Mouse (Mus musculus) c-Kit-positive CD71-positive TER-119-negative erythroid progenitor cells, embryonic 14.5 days (primary cell): ENCODE data around the gene Pdzd2.

ENCODE experiments used
- DNase-seq: peaks from one replicate; pipeline ENCODE4 v3.0.0-alpha.2; 2013; ENCODE audit warnings: low read depth

The Pdzd2 gene

GRCm38 (mm10) chr15:12739277-12740247, at the start of gene Pdzd2:
Pdzd2 (minus strand) TSS chr15:12739924.
- DNase-seq = peak; percentile 55

GRCm38 (mm10) chr15:12789406-12789867, 49.7 kb upstream of the Pdzd2 start:
- DNase-seq = no peak

GRCm38 (mm10) chr15:12788536-12788935, 48.8 kb upstream of the Pdzd2 start:
- DNase-seq = no peak

GRCm38 (mm10) chr15:12781729-12782326, 42.1 kb upstream of the Pdzd2 start:
- DNase-seq = no peak

GRCm38 (mm10) chr15:12781296-12781695, 41.6 kb upstream of the Pdzd2 start:
- DNase-seq = no peak

GRCm38 (mm10) chr15:12774149-12774753, 34.5 kb upstream of the Pdzd2 start:
- DNase-seq = no peak

- no peak for DNase-seq
Measured at GRCm38 (mm10) chr15:12770958-12771357, 31.2 kb upstream of the Pdzd2 start.

GRCm38 (mm10) chr15:12766848-12767247, 27.1 kb upstream of the Pdzd2 start:
- DNase-seq = no peak

GRCm38 (mm10) chr15:12763147-12763546, 23.4 kb upstream of the Pdzd2 start:
- DNase-seq = no peak

GRCm38 (mm10) chr15:12762258-12762913, 22.7 kb upstream of the Pdzd2 start:
- DNase-seq = no peak

- no peak for DNase-seq
Measured at GRCm38 (mm10) chr15:12760747-12761146, 21.0 kb upstream of the Pdzd2 start.

- no peak for DNase-seq
Measured at GRCm38 (mm10) chr15:12758461-12758860, 18.7 kb upstream of the Pdzd2 start.

- DNase-seq = no peak
Measured at GRCm38 (mm10) chr15:12757757-12758156, 18.0 kb upstream of the Pdzd2 start.

- no peak for DNase-seq
Measured at GRCm38 (mm10) chr15:12753201-12753600, 13.5 kb upstream of the Pdzd2 start.

- DNase-seq = no peak
Measured at GRCm38 (mm10) chr15:12750963-12751362, 11.2 kb upstream of the Pdzd2 start.

GRCm38 (mm10) chr15:12749549-12750301, 10.0 kb upstream of the Pdzd2 start:
- no peak for DNase-seq

GRCm38 (mm10) chr15:12742117-12742906, 2.6 kb upstream of the Pdzd2 start:
- peak; percentile 54 for DNase-seq

GRCm38 (mm10) chr15:12738301-12739093, 1.2 kb downstream of the Pdzd2 start:
- no peak for DNase-seq

- no peak for DNase-seq
Measured at GRCm38 (mm10) chr15:12735208-12735607, 4.5 kb downstream of the Pdzd2 start.

- DNase-seq = no peak
Measured at GRCm38 (mm10) chr15:12734221-12734620, 5.5 kb downstream of the Pdzd2 start.
